Mouse (Mus musculus): ENCODE data around the gene Cpt1b. TPM values are rescaled to one million over a fixed set of nuclear protein-coding genes. Genes with fewer than 3 reads are reported as not detected.
A peak's percentile ranks its signal among the peaks of the same experiment; 100 is the strongest.

Gene Cpt1b
- polyA plus RNA-seq, 1 experiment from 2014 or later: 3.3 TPM

GRCm38 (mm10) chr15:89379429-89379828, 46.2 kb downstream of the Cpt1b start:
- TF ChIP-seq CTCF (IDR thresholded peaks at IDR 0.05): no peak
- no peak for TF ChIP-seq EP300 (IDR thresholded peaks at IDR 0.05)
- 10% methylated on average over 10 of the region's 10 CpGs for WGBS
- Histone ChIP-seq H3K4me3 (ENCODE audit: low read depth, low read length) (no peak overlapping the region; the same call in 1 of the 2 replicates), H3K9me3 (ENCODE audit: low read length) (no peaks in the 10 kb centered on the region), H3K27ac (ENCODE audit: low read length) (no peak overlapping the region), H3K4me2 (replicated peaks; ENCODE audit: low read depth, low read length) (peak overlapping the region; percentile 55), H3K27me3 (replicated peaks; ENCODE audit: insufficient read depth, low read length) (peaks cover 34% of the 10 kb centered on the region), H3K9ac (replicated peaks; ENCODE audit: low read depth) (no peak overlapping the region), H3K36me3 (ENCODE audit: insufficient read depth, low read length) (no peaks in the 10 kb centered on the region), H3K4me1 (ENCODE audit: insufficient read depth, low read depth, low read length) (no peaks in the 10 kb centered on the region; the same call in 1 of the 2 replicates)
- DNase-seq (ENCODE audit: low spot score) (peak; percentile 15), ATAC-seq (peak; percentile 11; the same call in 1 of the 2 replicates)

GRCm38 (mm10) chr15:89378831-89379401, 46.7 kb downstream of the Cpt1b start, which contains the start of gene Odf3b:
Gene Odf3b, minus strand, starts transcription at chr15:89379282.
- under 1% methylated on average over 33 of the region's 33 CpGs for WGBS
- no peak for TF ChIP-seq EP300 (IDR thresholded peaks at IDR 0.05)
- TF ChIP-seq CTCF (IDR thresholded peaks at IDR 0.05): no peak
- H3K9ac ChIP-seq (replicated peaks; ENCODE audit: low read depth): no peak within 1 kb of the TSS; the same call in 1 of the 2 replicates
- H3K9me3 ChIP-seq (ENCODE audit: low read length): no peaks in the 10 kb centered on the region
- peaks cover 2% of the 10 kb centered on the region for H3K4me1 ChIP-seq (ENCODE audit: insufficient read depth, low read depth, low read length)
- peaks cover 34% of the 10 kb centered on the region for H3K27me3 ChIP-seq (replicated peaks; ENCODE audit: insufficient read depth, low read length)
- peak within 1 kb of the TSS; percentile 34 for H3K4me3 ChIP-seq (ENCODE audit: low read depth, low read length)
- DNase-seq (ENCODE audit: low spot score): peak; percentile 26
- no peaks in the 10 kb centered on the region for H3K36me3 ChIP-seq (ENCODE audit: insufficient read depth, low read length)
- ATAC-seq: peak; percentile 63
- H3K27ac ChIP-seq (ENCODE audit: low read length): no peak within 1 kb of the TSS
- peak within 1 kb of the TSS; percentile 55 for H3K4me2 ChIP-seq (replicated peaks; ENCODE audit: low read depth, low read length)

- Histone ChIP-seq H3K27me3 (replicated peaks; ENCODE audit: insufficient read depth, low read length) (peaks cover 34% of the 10 kb centered on the region), H3K36me3 (ENCODE audit: insufficient read depth, low read length) (no peaks in the 10 kb centered on the region), H3K4me2 (replicated peaks; ENCODE audit: low read depth, low read length) (peak overlapping the region; percentile 55), H3K27ac (ENCODE audit: low read length) (no peak overlapping the region), H3K9ac (replicated peaks; ENCODE audit: low read depth) (no peak overlapping the region), H3K4me3 (ENCODE audit: low read depth, low read length) (peak overlapping the region; percentile 34), H3K4me1 (ENCODE audit: insufficient read depth, low read depth, low read length) (peaks cover 4% of the 10 kb centered on the region), H3K9me3 (ENCODE audit: low read length) (no peaks in the 10 kb centered on the region)
- no peak for DNase-seq (ENCODE audit: low spot score)
- no peak for ATAC-seq
- 14% methylated on average over 46 of the region's 46 CpGs for WGBS
- TF ChIP-seq CTCF (IDR thresholded peaks at IDR 0.05) (no peak), EP300 (IDR thresholded peaks at IDR 0.05) (no peak)
These were observed 47.5 kb downstream of the Cpt1b start for GRCm38 (mm10) chr15:89377938-89378828.

- Histone ChIP-seq H3K4me3 (ENCODE audit: low read depth, low read length) (no peak overlapping the region), H3K9ac (replicated peaks; ENCODE audit: low read depth) (no peak overlapping the region), H3K4me1 (ENCODE audit: insufficient read depth, low read depth, low read length) (peaks cover 8% of the 10 kb centered on the region), H3K4me2 (replicated peaks; ENCODE audit: low read depth, low read length) (no peak overlapping the region), H3K9me3 (ENCODE audit: low read length) (no peaks in the 10 kb centered on the region), H3K36me3 (ENCODE audit: insufficient read depth, low read length) (0 out of 2 replicates have a peak, but pooled peaks cover under 1% of the 10 kb centered on the region), H3K27me3 (replicated peaks; ENCODE audit: insufficient read depth, low read length) (peaks cover 32% of the 10 kb centered on the region), H3K27ac (ENCODE audit: low read length) (no peak overlapping the region)
- 4% methylated on average over 18 of the region's 18 CpGs for WGBS
- TF ChIP-seq EP300 (IDR thresholded peaks at IDR 0.05) (no peak), CTCF (IDR thresholded peaks at IDR 0.05) (no peak)
- ATAC-seq (no peak), DNase-seq (ENCODE audit: low spot score) (no peak)
These were observed 48.3 kb downstream of the Cpt1b start for GRCm38 (mm10) chr15:89377362-89377761.

GRCm38 (mm10) chr15:89376957-89377356, 48.7 kb downstream of the Cpt1b start, which contains the start of gene Tymp:
Gene Tymp, minus strand, starts transcription at chr15:89377039.
- WGBS: 27% methylated on average over 16 of the region's 16 CpGs
- H3K9me3 ChIP-seq (ENCODE audit: low read length): no peaks in the 10 kb centered on the region
- ATAC-seq (no peak), DNase-seq (ENCODE audit: low spot score) (no peak)
- H3K27me3 ChIP-seq (replicated peaks; ENCODE audit: insufficient read depth, low read length): peaks cover 32% of the 10 kb centered on the region
- peaks cover 8% of the 10 kb centered on the region for H3K4me1 ChIP-seq (ENCODE audit: insufficient read depth, low read depth, low read length)
- no peak within 1 kb of the TSS for H3K4me3 ChIP-seq (ENCODE audit: low read depth, low read length)
- H3K27ac ChIP-seq (ENCODE audit: low read length): no peak within 1 kb of the TSS
- H3K9ac ChIP-seq (replicated peaks; ENCODE audit: low read depth): no peak within 1 kb of the TSS
- no peak within 1 kb of the TSS; the same call in 1 of the 2 replicates for H3K4me2 ChIP-seq (replicated peaks; ENCODE audit: low read depth, low read length)
- no peak for TF ChIP-seq CTCF (IDR thresholded peaks at IDR 0.05)
- no peak for TF ChIP-seq EP300 (IDR thresholded peaks at IDR 0.05)
- H3K36me3 ChIP-seq (ENCODE audit: insufficient read depth, low read length): peaks cover 5% of the 10 kb centered on the region; the same call in 1 of the 2 replicates

GRCm38 (mm10) chr15:89376040-89376439, 49.6 kb downstream of the Cpt1b start:
- H3K27me3 ChIP-seq (replicated peaks; ENCODE audit: insufficient read depth, low read length): peaks cover 32% of the 10 kb centered on the region
- DNase-seq (ENCODE audit: low spot score) (no peak), ATAC-seq (no peak)
- H3K4me3 ChIP-seq (ENCODE audit: low read depth, low read length): no peak overlapping the region
- H3K4me1 ChIP-seq (ENCODE audit: insufficient read depth, low read depth, low read length): peaks cover 8% of the 10 kb centered on the region
- TF ChIP-seq CTCF (IDR thresholded peaks at IDR 0.05): no peak
- TF ChIP-seq EP300 (IDR thresholded peaks at IDR 0.05): no peak
- WGBS: 74% methylated on average over 7 of the region's 7 CpGs
- no peak overlapping the region for H3K27ac ChIP-seq (ENCODE audit: low read length)
- no peaks in the 10 kb centered on the region for H3K9me3 ChIP-seq (ENCODE audit: low read length)
- H3K9ac ChIP-seq (replicated peaks; ENCODE audit: low read depth): no peak overlapping the region
- H3K36me3 ChIP-seq (ENCODE audit: insufficient read depth, low read length): peaks cover 8% of the 10 kb centered on the region; the same call in 1 of the 2 replicates
- H3K4me2 ChIP-seq (replicated peaks; ENCODE audit: low read depth, low read length): no peak overlapping the region

Data from lung, postnatal 0 days (tissue).